Mouse (Mus musculus) layer of hippocampus, postnatal 10 days (tissue): ENCODE measurements around the gene Ifit2. TPM values are rescaled to one million over a fixed set of nuclear protein-coding genes. Genes with fewer than 3 reads are reported as not detected.
"Not testable (repeated sequence)": the region's sequence is repeated elsewhere in the genome, so short reads cannot be mapped to it uniquely, and the experiment has no call there.

Experiments used
- DNase-seq, 2 experiments: peaks; one replicate each; pipeline ENCODE4 v3.0.0; 2021; ENCODE audit warnings: low spot score in 2 of 2
- total RNA-seq, 2 experiments: library from RNA; stranded (reverse); gene quantifications; 2 replicates each; pipeline ENCODE4 v1.2.3; 2021

Ifit2 gene
- total RNA-seq, 2 experiments from 2014 or later, result 4.0 to 4.2 TPM

GRCm38 (mm10) chr19:34593456-34593855 lies 43.0 kb downstream of the Ifit2 start:
- no peak for DNase-seq

DNA sequence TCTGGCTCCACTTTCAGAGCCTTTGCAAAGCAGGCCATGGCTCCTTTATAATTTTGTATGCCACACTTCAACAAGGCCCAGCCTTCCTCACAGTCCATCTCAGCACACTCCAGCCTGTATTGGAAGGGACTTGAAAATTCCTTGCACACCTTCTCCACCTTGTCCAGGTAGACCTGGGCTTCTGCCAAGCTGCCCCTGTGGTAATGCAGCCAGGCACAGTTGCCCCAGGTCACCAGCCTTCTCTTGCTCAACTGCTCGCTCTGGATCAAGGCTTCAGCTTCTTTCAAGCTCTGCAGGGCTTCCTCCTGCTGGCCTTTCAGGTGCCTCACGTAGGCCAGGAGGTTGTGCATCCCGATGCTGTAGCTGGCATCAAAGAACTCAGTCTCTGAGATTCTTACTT lies 44.0 kb downstream of the Ifit2 start:
- DNase-seq, result not testable (repeated sequence)

DNA sequence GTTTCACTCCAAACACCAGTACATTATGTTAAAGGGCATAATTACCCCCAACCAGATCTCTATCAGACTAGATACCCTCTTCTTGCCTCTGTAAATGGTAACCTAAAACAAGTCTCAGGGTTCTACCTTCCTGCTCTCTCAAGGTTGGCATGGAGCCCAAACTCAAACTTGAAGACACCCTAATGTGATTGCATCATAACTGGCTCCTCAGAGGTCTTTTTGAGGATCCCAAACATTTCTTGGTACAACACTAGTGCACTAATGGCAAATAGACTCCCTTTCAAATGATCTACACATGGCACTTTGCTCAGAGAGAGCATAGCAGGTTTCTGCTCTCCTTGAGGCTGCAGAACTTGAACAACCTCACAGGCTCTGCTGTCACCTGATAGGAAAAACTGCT lies 46.3 kb downstream of the Ifit2 start:
- DNase-seq, result no peak

GRCm38 (mm10) chr19:34598341-34598740 lies 47.8 kb downstream of the Ifit2 start:
- peak; percentile 45 to 58 for DNase-seq

- DNase-seq, result not testable (repeated sequence)
These were observed 48.8 kb downstream of the Ifit2 start for GRCm38 (mm10) chr19:34599250-34599649.

DNA sequence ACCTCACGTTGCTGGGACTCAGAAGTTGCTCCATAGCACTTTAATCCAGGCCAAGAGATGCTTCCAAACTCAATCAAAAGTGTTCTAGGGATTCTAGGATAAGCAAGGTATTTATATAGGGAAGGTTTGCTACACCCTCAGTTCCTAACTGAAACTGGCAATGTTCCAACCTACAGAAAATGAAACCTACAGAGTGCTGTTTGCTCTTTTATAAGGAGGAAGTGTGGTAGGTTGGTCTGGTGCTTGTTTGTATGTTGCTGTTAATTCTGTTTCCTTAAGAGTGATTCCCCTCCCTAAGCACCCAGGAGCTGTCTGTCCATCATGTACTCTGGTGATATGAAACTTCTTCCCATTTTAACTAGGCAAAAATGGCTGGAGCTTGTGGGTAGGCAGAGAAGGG lies 51.4 kb downstream of the Ifit2 start, which contains the start of gene Ifit1bl1:
Gene Ifit1bl1, minus strand, starts transcription at position 69 of the 400 bp plus-strand sequence.
- not testable (repeated sequence) for DNase-seq

DNA sequence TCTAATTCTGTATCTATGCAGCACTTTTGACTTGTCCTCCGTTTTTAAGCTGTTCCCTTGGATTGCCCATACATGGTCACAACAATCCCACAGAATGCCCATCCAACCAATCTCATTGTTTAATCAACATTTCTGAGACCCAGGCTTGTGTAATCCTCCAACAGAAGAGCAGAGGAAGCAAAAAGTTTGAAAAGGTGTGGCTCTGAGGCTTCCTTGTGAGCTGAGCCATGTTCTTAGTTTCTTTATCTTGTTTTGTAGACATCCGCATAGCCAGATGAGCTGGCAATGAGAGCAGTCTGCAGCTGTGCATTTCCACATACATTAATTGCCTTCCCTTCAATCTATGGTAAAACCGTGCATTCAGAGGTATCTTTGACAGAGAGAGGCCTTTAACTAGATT lies 55.0 kb downstream of the Ifit2 start:
- no peak for DNase-seq

DNA sequence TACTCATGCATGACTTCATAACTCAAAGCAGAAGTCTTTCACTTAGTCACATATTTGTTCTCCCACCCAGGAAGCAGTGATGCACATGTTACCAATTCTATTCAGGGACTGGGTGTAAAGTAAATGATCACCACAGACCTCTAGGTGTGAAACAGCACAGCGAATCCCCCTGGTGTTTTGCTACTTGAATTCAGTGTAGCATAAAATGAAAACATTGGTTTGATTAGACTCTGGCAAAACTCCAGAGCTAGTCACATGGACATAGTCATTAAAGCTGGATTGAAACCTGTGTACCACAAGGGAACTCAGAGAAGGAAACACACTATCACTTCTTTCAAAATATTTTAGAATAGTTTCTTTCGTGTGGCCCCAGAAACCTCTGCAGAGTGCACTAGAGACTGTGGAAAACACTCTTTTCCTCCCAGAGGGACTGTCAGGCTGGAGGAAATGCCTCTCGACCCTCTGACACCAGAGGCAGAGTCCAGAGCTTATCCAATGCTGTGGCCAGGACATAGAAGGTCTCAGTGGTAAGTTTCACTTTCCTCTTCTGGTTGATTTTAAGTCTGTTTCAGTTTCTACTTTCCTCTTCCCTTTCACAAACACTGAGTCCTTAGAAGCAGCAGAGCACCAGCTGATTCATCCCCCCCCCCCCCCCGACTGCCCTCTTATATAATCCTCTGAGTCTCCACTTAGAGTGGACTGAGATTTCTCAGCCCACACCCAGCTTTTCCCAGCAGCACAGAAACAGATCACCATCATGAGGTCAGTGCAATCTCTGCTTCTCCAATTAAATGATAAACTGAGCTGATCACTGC lies 57.0 kb downstream of the Ifit2 start, which contains the start of gene Ifit3b:
Gene Ifit3b, plus strand, starts transcription at position 734 of the 815 bp plus-strand sequence.
- not testable (repeated sequence) for DNase-seq

DNA sequence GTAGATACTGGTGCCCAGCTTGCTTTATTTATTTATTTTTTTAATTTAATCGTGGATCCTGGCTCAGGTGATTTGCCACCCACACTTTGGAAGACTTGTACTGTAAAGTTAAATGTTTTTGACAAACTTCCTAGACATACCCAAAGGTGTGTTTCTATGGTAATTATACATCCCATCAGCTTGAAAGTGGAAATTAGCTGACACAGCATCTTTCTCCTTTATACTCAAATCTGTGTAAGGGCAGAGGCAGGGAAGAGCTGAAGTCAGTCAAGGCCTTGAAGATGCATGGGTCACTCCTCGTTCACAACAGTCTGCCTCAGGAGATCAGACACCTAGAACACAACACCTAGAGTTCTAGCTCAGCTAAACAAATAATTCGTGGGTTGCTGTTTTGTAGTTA lies 59.6 kb downstream of the Ifit2 start:
- not testable (repeated sequence) for DNase-seq

DNA sequence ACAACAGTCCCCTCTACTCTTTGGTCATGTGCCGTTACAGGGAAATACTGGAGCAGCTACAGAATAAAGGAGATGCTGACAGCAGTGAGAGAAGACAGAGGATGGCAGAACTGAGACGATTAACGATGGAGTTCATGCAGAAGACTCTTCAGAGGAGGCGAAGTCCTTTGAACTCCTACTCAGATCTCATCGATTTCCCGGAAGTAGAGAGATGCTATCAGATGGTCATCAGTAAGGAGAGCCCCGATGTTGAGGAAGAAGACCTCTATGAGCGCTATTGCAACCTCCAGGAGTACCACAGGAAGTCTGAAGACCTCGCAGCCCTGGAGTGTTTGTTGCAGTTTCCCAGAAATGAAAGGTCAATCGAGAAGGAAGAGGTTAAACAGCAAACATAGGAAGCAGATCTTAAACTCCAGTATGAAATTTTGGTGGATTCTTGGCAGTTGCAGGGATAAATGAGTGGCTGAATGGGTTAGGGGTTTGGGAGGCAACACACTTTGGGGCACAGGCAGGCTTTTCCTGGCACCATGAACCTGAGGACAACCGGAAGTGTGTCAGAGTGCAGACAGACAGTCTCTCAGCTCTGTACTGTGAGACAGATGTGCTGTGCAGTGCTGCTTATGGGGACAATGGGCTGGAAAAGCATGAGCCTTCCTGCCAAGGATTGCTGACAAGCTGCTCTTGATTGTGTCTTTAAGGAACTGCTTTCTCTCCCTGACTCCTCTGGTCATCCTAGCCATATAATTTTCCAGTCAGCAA lies 61.9 kb downstream of the Ifit2 start:
- DNase-seq, result not testable (repeated sequence)

- no peak for DNase-seq
These were observed 70.4 kb downstream of the Ifit2 start for GRCm38 (mm10) chr19:34620871-34621270.

DNA sequence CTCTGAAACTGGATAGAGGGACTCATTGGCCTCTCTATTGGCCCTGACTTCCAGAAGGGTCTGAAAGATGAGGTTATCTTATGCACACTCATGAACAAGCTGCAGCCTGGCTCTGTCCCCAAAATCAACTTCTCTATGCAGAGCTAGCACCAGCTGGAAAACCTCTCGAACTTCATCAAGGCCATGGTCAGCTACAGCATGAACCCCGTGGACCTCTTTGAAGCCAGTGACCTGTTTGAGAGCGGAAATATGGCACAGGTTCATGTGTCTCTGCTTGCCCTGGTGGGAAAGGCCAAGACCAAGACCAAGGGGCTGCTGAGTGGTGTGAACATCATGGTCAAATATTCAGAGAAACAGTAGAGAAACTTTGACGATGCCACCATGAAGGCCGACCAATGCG lies 73.3 kb downstream of the Ifit2 start:
- DNase-seq, result no peak

DNA sequence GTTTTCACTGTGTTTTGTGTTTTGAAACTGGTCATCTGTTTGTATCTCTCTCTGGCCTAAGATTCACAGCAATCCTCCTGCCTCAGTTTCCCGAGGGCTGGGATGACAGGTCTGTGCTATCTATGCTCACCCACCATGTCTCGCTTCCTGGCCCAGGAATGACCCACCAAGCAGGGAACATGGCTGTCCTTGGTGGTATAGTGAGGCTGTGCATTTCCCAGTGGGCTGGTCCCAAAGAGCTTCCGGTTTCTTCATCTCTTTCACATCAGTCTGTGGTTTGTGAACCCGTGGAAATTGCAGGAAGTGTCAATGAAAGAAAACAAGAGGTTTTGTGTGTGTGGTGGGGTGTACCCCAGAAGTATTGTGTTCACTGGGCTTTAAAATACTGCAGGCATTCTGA lies 74.2 kb downstream of the Ifit2 start:
- no peak for DNase-seq

Other genes with a start within 250 kb of the Ifit2 start
- gene Ch25h, start 75.5 kb upstream of the Ifit2 start, total RNA-seq, result under 1 TPM; 0.47 to 0.53 TPM
- gene Lipa, start 23.2 kb upstream of the Ifit2 start, total RNA-seq, result 10 to 100 TPM; 13.8 to 14.2 TPM
- gene Ifit3, start 32.8 kb downstream of the Ifit2 start, total RNA-seq, result 1 to 10 TPM in 1 of 2 experiments, under 1 TPM in 1; 0.66 to 1.3 TPM
- gene Ifit1bl1, start 51.3 kb downstream of the Ifit2 start, total RNA-seq, result 1 to 10 TPM; 1.1 to 1.4 TPM
- gene Ifit3b, start 57.3 kb downstream of the Ifit2 start, total RNA-seq, result under 1 TPM; 0.27 to 0.48 TPM
- under 1 TPM; 0.22 to 0.27 TPM for gene Ifit1bl2, start 90.0 kb downstream of the Ifit2 start, total RNA-seq
- under 1 TPM; 0.11 to 0.14 TPM for gene Ifit1, start 90.2 kb downstream of the Ifit2 start, total RNA-seq
- 1 to 10 TPM; 2.5 to 3.0 TPM for gene Slc16a12, start 196.6 kb downstream of the Ifit2 start, total RNA-seq